Mouse (Mus musculus) erythroblast, embryonic 14.5 days (primary cell): Measurements from ENCODE around the gene Pknox2. TPM values are rescaled to one million over a fixed set of nuclear protein-coding genes. Genes with fewer than 3 reads are reported as not detected.

Source experiments
- H3K27me3 ChIP-seq: 2 replicates; pipeline ENCODE4 v1.6.1; 2012; ENCODE audit warnings: inconsistent platforms; ENCODE audit not compliant: control insufficient read depth
- H3K36me3 ChIP-seq: 2 replicates; pipeline ENCODE4 v1.6.1; 2012; ENCODE audit warnings: mild to moderate bottlenecking, inconsistent platforms; ENCODE audit not compliant: control insufficient read depth
- H3K4me1 ChIP-seq: 2 replicates; pipeline ENCODE4 v1.6.1; 2012; ENCODE audit warnings: inconsistent platforms; ENCODE audit not compliant: control insufficient read depth
- H3K4me3 ChIP-seq: replicated peaks from 2 replicates; pipeline ENCODE3; 2012; ENCODE audit warnings: moderate library complexity, mild to moderate bottlenecking, inconsistent platforms
- H3K9me3 ChIP-seq: 2 replicates; pipeline ENCODE4 v1.6.1; 2012; ENCODE audit warnings: low read length, inconsistent platforms, mixed read lengths; ENCODE audit not compliant: control insufficient read depth
- GATA1 ChIP-seq: IDR thresholded peaks from 2 replicates; pipeline ENCODE4 v1.6.1; 2012; ENCODE audit warnings: low read length, inconsistent platforms, mixed read lengths
- TAL1 ChIP-seq: IDR thresholded peaks from 3 replicates; pipeline ENCODE4 v1.6.1; 2012; ENCODE audit warnings: low read length, inconsistent platforms, mixed read lengths
- polyA plus RNA-seq: library from polyadenylated mRNA; stranded (reverse); fragments of >175 nt; gene quantifications from 2 replicates; pipeline ENCODE4 v1.2.3, GENCODE M21; 2012

The Pknox2 gene
- polyA plus RNA-seq, 1 experiment = not detected

DNA sequence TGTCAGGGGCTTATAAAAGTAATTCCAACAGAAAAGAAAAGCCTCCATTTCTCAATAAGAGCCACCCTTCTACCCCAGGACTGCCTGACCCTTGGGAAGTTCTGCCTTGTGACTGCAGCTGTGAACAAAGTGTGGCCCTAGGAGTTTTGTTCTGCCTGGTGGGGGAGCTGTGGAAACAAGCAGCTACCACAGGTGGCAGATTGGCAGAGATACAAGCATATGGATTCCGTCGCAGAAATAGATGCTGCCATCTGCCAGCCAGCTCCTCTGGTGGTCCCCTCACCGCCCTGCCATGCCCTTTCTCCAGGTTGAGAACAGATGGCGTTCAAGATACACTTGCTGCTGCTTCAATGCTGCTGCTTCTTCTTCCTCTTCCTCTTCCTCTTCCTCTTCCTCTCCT, 288.5 kb downstream of the Pknox2 start:
- Histone ChIP-seq H3K9me3 (no peaks in the 10 kb centered on the region), H3K4me3 (no peak overlapping the region), H3K4me1 (no peaks in the 10 kb centered on the region), H3K27me3 (no peaks in the 10 kb centered on the region), H3K36me3 (no peaks in the 10 kb centered on the region)
- TF ChIP-seq TAL1 (no peak), GATA1 (no peak)

GRCm38 (mm10) chr9:36857476-36858117, 289.6 kb downstream of the Pknox2 start:
- Histone ChIP-seq H3K27me3 (no peaks in the 10 kb centered on the region), H3K36me3 (no peaks in the 10 kb centered on the region), H3K9me3 (no peaks in the 10 kb centered on the region), H3K4me3 (no peak overlapping the region), H3K4me1 (no peaks in the 10 kb centered on the region)
- no peak for TF ChIP-seq GATA1
- TF ChIP-seq TAL1 = no peak

- Histone ChIP-seq H3K4me1 (no peaks in the 10 kb centered on the region), H3K36me3 (no peaks in the 10 kb centered on the region), H3K27me3 (no peaks in the 10 kb centered on the region), H3K9me3 (no peaks in the 10 kb centered on the region), H3K4me3 (no peak overlapping the region)
- TF ChIP-seq TAL1 (no peak), GATA1 (no peak)
These were observed 290.9 kb downstream of the Pknox2 start for GRCm38 (mm10) chr9:36856351-36856750.

DNA sequence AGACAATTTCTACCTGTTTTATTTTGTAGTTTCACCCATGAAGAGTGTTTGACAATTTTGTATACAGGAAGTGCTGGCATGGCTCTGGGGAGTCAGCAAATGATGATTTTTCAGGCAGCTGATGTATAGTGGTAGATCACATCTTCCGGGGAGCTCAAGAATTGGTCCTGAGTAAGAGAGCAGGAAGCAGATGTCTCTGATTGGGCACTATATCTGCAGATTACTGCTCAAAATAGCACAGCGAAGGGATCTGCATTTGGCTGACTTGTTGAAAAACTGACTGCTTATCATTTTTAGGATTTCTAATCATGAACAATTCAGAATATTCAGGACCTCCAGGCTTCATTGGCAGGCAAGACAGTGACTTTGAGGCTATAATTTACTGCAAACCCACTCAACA, 295.0 kb downstream of the Pknox2 start:
- Histone ChIP-seq H3K9me3 (no peaks in the 10 kb centered on the region), H3K36me3 (no peaks in the 10 kb centered on the region), H3K4me1 (no peaks in the 10 kb centered on the region), H3K4me3 (no peak overlapping the region), H3K27me3 (no peaks in the 10 kb centered on the region)
- TF ChIP-seq TAL1 (no peak), GATA1 (no peak)

- no peaks in the 10 kb centered on the region for H3K4me1 ChIP-seq
- no peaks in the 10 kb centered on the region for H3K27me3 ChIP-seq
- no peak for TF ChIP-seq GATA1
These were observed 297.1 kb downstream of the Pknox2 start for GRCm38 (mm10) chr9:36850091-36850490.

GRCm38 (mm10) chr9:36848661-36849060, 298.5 kb downstream of the Pknox2 start:
- Histone ChIP-seq H3K9me3 (no peaks in the 10 kb centered on the region), H3K36me3 (no peaks in the 10 kb centered on the region), H3K4me1 (no peaks in the 10 kb centered on the region), H3K27me3 (no peaks in the 10 kb centered on the region), H3K4me3 (no peak overlapping the region)
- TF ChIP-seq GATA1 = no peak
- no peak for TF ChIP-seq TAL1

More at GRCm38 (mm10) chr9:36850091-36850490, 297.1 kb downstream of the Pknox2 start:
- H3K4me3 ChIP-seq = no peak overlapping the region
- no peaks in the 10 kb centered on the region for H3K9me3 ChIP-seq
- H3K36me3 ChIP-seq = no peaks in the 10 kb centered on the region

DNA sequence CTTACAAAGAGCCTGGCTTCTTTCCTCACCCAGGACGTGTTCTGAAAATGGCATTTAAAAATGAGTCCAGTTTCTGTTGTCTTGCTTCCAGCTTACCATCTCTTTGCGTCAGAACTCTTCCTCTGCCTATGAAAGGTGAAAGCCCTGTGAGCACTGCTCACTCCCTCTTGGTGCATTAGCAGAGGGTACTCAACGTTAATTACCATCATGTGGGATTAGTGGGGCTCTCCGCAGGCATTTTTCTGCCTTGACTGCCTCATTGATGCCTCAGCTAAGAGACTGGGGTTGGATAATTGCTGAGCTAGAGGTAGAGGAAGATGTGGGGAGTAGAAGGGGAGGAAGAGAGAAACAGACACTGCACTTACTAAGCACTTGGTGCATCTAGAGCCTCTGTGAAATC, 300.9 kb downstream of the Pknox2 start:
- Histone ChIP-seq H3K4me1 (no peaks in the 10 kb centered on the region), H3K4me3 (no peak overlapping the region), H3K9me3 (no peaks in the 10 kb centered on the region), H3K27me3 (no peaks in the 10 kb centered on the region), H3K36me3 (no peaks in the 10 kb centered on the region)
- TF ChIP-seq GATA1 (no peak), TAL1 (no peak)

Other genes starting within 250 kb of the Pknox2 start
- gene Tmem218, start 60.8 kb upstream of the Pknox2 start, polyA plus RNA-seq = 0.06 TPM in 1 of 2 replicates, not detected in the other
- 0.01 TPM in 1 of 2 replicates, not detected in the other for gene Slc37a2, start 108.3 kb upstream of the Pknox2 start, polyA plus RNA-seq
- gene Ccdc15, start 201.0 kb upstream of the Pknox2 start, polyA plus RNA-seq = 0.13 and 0.28 TPM in 2 replicates
- gene Hepacam, start 219.9 kb upstream of the Pknox2 start, polyA plus RNA-seq = not detected in 2 replicates